Mouse (Mus musculus) brain, embryonic 18.5 days (tissue): ENCODE results near the gene Dzank1.
A peak's percentile ranks its signal among the peaks of the same experiment; 100 is the strongest.

Experiments
- DNase-seq: peaks from one replicate; pipeline ENCODE4 v3.0.0-alpha.2; 2012; ENCODE audit warnings: low read depth, low spot score

The Dzank1 gene

DNA sequence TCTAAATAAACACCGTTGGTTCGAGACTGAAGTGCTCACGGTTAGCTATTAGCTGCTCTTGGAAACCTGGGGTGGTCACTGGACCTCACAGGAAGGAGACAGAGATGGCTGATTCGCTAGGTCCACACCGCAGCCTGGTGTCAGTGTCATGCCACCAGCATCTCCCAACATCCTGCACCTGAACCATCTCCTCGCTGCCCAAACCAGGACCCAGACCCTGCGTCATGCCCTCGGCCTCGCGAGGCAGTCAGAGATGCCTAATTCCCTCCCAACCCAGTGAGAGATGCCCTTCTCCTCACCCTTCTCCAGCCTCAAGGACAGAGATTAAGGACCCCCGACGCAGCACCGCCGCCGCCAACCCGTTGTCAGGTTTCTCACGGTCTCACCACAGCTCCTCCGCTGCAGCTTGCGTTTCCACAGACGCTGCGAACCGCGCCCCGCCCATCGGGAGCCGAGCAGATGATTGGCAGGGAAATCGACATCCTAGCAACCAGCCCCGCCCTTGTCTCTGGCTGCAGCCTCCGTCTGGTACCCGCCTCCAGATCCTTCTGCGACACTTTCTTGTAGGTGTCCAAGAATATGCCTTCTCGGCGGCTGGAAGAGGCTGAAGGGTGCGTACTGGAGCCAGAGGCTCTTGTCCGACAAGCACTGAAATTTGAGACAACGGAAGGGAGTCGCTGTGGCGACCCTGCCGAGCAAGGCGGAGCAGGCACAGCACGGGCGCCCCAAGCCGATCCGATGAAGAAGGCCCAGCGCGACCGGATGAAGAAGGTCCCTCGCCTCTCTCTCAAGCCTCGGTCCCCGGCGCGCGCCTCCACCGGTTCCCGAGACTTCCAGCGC, at the start of gene Dzank1, which contains the start of gene Polr3f:
Gene Dzank1, minus strand, starts transcription at position 434 of the 840 bp plus-strand sequence.
Gene Polr3f, plus strand, starts transcription at position 738 of the 840 bp plus-strand sequence.
- peak; percentile 95 for DNase-seq

DNA sequence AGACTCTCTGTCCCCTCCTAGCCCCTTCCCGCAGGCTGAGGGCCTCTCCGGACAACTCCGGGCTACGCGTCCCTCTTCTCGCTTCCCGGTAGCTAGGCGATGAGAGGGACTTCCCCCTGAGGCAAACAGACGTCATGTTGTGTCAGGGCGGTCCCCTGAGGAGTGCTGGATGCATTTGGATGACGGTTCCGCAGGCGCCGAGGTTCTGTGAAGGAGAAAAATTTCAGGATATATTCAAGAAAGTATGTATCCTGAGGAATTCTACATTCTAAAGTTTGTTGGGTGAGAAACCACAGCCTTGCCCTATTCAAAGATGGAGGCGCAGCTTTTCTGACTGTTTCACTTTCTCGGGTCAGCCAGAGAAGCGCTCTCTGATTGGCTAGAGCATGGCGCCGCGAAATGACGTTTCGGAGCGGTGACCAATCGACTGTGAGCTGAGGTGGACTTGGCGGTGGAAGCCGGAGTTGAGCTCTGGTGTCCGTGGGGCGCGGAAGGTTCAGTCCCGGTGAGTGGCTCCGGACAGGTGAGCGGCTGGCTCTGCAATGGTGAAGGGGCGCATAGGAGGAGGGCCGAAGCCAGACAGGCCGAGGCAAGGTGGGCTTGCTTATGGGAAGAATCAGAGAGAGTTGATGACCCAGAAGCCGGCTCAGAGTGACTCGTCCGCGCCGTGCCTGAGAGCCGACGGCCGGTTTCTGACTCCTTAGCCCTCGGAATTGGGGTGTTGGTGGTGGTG, 28.8 kb upstream of the Dzank1 start, which contains the start of gene Sec23b:
Gene Sec23b, plus strand, starts transcription at position 410 of the 733 bp plus-strand sequence.
- peak; percentile 92 for DNase-seq

DNA sequence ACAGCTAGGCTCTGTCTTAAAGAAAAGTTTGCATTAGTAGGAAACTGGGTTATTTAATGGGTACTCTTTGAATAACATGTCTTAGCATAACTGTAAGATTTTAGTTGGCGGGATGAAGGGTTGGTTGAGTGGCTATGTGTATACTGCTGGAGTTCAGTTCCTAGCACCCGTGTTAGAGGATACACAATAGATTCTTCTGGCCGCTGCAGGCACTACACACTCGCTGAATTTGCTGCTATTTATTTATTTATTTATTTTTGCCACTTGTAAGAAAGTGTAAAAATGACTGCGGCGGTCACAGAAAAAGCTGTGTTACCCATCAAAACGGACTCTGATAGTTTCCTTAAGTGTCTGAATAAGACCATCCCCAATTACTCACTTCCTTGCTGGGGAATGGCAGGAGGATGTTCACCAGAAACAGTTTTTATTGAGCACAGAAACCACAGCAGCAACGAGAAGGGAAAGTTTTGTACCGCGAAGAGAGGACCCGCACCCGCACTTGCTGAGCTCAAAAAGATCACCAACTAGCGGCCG, 28.1 kb upstream of the Dzank1 start:
- DNase-seq = no peak

DNA sequence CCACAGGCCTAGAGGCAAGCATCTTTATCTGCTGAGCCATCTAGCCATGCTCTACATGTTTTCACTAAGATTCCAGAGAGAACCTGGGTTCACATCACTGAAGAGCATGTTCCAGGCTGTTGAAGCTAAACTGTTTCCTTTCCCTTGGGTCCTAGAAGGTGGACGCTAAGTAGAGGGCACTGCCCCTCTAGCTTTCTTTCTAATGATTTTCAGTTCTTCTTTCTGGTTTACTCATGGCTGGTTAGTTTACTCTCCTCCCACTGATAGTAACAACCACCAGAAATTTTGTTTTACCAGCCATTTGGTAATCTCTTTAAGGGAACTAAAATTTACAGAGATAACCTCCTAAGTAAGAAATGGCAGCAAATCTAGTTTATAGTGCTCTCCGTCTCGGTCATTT, 26.7 kb upstream of the Dzank1 start:
- no peak for DNase-seq

DNA sequence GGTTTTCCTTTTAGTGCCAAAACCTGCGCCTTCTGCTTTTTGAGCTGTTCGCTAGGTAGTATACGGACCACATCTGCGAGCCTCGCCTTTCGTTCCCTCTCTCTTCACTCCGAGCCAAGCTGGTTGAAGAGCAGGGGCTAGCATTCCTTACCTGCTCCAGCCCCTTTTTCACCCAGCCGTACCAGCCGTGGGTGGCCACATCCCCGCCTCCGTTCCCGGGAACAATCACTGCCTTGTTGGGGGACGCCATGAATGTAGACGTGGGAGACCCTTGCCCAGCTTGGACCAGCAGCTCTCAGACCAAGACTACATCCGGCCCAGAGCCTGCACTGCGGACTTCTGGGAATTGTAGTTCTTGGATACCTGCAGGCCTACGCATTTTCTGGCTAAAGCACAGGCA, 23.3 kb upstream of the Dzank1 start, which contains the start of gene Rbbp9:
Gene Rbbp9, minus strand, starts transcription at position 341 of the 400 bp plus-strand sequence.
- DNase-seq = peak; percentile 63

DNA sequence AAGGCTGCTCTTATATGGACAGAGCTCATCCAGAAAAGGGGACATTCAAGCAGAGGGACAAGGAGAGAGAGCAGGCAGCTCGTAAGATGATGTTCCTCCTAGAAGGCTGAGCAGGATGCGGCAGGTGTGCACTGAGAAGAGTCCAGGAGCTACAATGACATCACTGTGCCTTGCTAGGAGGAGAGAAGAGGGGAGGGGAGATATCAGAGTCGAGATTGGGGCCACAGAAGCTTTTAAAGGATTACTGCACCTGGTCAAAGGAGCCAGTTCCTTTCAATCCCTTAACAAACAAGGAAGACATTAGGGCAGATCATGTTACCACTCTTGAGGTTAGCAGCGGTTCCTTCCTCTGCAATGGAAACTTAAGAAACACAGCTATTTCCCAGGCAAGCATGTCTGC, 20.3 kb upstream of the Dzank1 start:
- no peak for DNase-seq

DNA sequence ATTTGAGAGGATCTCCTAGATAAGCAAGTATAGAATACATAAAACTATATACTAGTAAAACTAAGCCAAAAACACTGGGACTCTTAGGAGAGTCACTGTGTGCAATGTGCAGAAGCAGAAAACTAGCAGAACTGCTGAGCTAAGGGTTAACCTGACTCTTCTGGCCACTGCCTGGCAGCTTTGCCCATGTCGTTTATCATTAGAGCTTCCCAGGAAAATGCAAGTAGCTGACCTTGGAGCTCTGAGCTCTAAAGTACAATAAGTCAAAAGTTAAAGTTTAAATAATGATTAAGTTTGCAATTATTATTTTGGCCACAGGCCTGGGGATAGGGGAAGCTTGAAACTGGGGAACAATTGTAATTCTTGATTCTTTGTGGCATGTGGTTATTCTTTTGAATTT, 18.3 kb upstream of the Dzank1 start:
- no peak for DNase-seq

DNA sequence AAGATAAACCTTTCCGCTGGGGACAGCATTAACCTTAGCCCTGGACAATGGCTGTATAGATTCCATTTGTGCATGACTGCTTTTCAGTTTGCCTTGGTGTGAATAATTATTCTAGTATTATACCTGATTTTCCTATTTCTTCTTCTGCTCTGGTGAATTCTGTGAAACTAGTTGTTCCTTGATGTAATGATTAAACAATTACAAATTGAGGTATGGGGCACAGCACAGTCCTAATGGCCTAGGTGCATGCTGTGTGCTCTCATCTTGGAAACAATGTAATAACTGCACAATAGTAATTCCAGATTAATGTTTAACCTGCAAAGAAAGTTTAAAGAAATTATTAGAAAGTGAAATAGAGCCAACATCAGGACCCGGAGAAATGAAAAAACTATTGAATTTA, 17.8 kb upstream of the Dzank1 start:
- no peak for DNase-seq

DNA sequence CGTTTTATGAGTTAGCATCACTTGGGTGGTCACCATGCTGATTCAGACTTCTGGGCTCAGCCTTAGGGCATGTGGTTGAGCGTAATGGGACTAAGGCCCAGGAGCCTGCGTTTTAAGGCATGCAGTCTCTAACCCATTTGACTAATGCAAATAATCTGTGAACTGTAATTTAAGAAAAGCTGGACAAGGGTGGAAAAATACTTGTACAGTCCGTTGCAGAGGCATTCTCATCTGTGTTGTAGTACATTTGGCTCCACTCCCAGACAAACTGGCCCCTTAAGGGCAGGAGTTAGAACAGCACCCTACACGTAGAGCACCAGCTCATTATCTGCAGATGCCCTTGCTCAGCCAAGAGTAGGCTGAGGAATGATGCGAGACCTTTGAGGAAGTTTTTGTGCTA, 17.4 kb upstream of the Dzank1 start:
- DNase-seq = no peak

DNA sequence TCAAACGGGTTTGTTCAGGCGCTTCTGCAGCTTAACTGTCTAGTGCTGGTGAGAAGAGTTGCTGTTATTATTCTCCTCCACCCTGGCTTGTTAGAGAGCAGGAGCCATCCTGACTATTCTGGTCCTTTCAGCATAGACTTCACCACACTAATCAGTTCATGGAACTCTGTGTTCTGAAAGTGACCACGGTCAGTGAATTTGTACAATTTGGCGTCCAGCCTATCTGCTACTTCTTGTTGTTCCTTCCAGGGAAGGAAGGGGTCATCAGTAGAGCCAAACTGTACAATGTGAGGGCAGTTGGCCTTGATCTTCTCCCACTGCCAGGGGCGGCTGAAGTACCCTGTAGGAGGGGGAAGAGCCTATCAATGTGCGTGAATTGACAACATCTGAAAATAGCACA, 16.5 kb upstream of the Dzank1 start:
- DNase-seq = no peak

DNA sequence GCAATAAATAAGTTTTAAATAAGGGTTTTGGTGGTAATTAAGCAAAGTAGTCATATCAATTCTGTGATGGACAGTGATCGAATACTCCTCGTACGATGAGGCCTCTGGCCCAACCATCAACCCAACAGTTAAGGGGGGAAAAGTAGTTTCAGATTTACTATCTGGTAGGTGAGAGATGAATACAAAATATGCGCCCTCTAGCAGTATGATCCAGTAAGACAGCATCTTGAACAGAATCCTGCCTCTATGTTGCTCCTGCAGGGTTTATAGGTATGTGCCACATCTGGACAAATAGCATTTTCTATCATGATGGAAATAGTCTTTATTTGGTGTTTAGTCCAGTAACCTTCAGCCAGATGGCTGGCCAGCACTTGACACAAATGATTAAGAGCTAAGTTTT, 14.0 kb upstream of the Dzank1 start:
- no peak for DNase-seq

DNA sequence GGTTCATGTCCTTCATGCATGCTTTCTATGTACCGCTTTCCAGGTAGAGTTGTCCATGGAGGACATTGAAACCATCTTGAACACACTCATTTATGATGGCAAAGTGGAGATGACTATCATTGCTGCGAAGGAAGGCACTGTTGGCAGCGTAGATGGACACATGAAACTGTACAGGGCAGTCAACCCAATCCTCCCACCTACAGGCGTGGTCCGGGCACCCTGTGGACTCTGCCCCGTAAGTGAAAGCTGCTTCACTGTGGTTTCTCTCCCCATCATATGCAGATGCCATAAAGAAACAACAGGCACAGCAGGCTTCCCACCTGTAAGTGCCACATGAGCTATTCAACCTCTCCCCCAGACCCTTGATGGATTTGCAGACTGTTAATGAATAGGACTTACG, 9.9 kb upstream of the Dzank1 start:
- DNase-seq = no peak

DNA sequence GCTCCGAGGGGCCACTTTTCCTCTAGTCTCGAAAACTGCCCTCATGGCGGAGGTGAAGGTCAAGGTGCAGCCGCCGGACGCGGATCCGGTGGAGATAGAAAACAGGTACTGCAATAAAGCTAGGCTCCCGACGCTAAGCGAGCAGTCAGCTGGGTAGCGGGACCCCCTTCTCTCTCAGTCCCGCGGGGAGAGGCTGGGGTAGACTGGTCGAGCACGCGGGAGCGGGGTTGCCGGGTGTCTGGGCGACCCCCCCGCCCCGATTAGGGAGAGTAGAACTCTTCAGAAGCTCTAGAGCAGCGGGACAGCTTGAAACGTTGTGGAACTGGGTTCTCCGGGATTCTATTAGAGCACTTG, 584 bp upstream of the Dzank1 start:
- no peak for DNase-seq

DNA sequence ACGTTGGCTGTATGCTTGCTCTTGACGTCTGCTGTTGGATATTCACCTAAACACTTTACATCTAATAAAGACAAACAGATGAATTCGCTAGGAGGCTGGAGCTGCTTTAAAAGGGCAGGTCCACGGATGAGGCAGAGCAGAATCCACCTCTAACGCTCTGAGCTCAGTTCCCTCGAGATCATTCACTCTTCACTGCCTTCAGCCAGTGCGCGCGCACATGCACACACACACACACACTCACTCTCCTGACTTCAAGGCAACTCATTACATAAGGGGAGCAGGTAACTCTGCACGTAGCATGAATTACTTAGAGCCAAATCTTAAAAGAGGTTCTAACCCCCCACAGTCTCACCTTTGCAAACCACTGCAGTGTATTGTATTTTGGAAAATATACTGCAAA, 1.4 kb downstream of the Dzank1 start:
- no peak for DNase-seq

DNA sequence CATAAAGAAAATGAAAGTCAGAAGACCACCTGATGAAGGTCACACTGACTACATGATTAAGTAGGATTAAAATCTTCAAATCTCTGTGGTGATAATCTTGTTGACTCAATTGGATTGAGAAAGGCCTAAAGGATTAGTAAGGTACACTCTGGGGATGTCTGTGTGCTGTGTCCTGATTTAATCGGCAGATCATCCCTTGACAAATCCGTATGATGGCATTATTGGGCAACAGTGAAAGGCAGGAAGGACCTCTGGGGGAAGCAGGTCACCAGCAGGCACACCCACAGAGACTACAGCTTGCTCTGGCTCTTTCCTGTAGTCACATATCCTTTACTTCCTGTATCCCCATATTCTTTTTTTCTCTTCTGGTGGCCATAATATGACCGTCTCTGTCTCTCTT, 7.4 kb downstream of the Dzank1 start:
- DNase-seq = no peak

DNA sequence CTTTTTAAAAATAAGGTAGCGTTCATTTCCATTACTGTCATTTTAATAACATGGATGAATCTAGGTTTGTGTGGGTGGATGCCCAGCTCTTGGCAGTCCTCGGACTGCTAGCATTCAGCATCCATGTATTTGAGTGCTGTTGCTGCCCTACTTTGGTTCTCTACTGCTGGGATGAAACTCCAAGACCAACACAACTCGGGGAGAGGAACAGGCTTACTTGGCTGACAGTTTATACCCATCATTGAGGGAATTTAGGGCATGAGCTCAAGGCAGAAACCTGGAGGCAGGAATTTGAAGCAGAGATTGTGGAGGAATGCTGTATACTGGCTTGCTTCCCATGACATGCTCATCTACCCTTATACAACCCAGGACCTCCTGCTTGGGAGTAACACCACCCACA, 12.6 kb downstream of the Dzank1 start:
- DNase-seq = no peak

DNA sequence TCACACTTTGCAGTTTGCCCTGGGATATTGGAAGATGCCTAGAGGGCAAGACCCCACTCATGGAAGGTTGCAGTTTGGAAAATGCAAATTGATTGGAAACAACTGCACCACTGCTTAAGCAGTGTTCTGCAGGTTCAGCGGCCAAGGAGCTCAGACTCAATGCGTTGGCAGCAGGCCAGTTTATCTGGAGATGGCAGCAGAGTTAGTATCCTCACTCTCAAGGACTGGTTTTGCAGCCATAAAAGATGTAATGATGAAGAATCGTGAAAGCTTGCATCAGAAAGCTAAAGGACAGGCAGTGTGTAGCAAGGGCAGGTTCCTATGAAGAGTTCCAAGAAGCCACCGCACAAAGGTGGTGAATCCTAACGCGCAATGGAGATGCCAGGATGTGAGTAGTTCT, 25.1 kb downstream of the Dzank1 start:
- DNase-seq = no peak

DNA sequence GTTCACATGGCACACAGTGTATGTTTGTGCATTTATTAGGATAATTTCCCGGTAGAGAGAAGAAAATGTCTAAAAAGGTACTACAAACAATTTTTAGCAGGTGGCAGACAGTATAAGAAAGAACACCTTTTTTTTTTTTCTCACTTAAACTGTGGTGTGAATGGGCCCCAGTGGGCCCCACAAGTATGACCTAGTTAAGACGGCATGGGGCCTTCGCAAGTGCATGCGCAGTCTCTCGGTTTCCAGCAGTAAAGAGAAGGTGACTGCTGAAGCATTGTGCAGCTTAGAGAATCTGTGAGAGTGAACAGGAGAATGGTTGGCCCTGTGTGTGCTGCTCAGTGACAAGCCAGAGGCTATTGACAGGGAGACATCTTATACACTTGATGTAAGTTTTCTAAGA, 37.9 kb downstream of the Dzank1 start:
- DNase-seq = no peak

DNA sequence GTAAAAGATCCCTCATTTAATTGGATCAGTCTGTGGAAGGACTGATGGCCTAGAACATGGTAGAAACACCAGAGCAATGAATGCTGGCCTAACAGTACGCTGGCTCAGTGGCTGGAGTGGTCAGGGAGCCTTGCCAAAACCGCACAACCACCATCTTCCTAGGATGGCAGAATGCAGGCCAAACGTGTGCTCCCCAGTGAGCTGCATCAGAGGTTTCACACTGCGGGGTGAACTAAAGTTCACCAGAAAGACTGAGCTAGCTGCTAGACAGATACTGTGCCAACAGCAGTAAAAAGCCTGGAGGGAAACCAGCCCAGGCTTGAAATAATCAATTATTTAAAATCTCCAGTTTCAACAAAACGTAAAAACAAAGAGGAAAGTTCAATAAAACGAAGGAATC, 39.7 kb downstream of the Dzank1 start:
- no peak for DNase-seq

DNA sequence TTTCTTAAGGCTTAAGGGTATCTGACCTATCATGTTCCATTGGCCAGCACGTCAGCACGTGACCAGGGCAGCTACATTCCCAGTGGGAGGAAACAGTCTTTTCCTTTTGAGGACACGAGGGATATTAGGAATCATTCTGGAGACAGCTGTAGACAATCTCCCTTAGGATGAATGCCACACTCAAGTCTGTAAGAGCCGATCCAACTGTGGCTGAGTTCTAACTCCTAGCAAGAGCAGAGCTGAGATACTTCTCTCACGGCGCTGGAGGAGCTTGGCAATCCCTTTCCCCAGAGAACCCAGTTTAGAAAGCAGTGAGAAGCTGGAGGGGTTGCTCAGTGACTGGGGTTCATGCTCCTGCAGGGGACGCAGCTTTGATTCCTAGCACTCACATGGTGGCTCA, 41.8 kb downstream of the Dzank1 start:
- DNase-seq = no peak

DNA sequence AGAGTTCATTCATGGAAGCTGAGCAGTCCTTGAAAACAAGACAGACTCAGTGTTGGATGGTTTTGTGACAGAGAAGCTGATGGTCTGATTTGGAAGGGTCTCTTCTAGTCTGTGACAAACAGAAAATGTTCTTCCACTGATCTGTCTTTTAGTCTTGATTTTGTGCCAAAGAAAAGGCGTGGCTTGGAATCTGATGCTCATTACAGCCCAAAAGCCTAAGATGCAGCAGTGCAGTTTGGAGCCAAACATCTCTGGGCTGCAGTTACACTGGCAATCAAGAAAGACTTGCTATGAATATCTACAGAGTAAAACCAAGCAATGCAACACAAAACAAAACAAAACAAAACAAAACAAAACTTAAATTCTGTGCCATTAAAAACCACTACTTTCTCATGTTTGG, 43.1 kb downstream of the Dzank1 start:
- DNase-seq = no peak

DNA sequence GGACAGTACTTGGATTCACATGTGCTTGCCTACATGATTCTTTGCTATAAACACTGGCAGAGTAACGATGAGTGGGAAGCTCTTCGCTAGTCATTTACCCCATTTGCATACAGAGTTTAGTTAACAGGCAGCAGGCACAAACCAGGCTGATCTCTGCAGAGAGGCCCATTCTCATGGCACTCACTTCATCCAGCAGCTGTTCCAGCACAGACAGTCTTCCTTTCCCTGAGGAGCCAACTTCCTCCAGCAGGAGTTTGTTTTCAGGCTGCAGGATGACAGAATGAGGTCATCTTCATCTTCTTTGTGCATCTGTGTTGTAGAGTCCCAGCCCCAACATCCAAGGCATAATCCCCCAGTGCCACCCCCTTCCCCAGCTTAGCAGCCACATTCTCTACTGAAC, 47.8 kb downstream of the Dzank1 start:
- DNase-seq = no peak

DNA sequence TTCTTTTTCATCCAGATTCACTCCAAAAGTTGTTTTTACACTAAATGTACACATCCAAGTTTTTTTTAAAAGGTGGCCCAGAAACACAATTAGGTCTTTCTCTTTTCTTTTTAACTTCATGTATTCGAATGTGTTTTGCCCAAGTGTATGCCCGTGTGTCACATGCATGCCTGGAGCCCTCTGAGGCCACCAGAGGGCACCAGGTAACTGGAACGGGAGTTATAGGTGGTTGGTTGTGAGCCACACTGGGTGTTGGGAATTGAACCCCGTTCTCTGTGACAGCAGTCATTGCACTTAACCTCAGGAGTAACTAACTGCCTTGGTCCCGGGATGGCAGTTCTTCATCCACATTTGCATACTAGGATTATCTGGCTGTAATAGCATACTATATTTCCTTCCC, 60.0 kb downstream of the Dzank1 start:
- DNase-seq = no peak
